Mouse (Mus musculus): ENCODE measurements around the gene Tmem30a. TPM values are rescaled to one million over a fixed set of nuclear protein-coding genes. Genes with fewer than 3 reads are reported as not detected.
A peak's percentile ranks its signal among the peaks of the same experiment; 100 is the strongest.

Gene Tmem30a
- 44.6 and 45.2 TPM in 2 replicates for polyA plus RNA-seq (2012; rRNA removed)

DNA sequence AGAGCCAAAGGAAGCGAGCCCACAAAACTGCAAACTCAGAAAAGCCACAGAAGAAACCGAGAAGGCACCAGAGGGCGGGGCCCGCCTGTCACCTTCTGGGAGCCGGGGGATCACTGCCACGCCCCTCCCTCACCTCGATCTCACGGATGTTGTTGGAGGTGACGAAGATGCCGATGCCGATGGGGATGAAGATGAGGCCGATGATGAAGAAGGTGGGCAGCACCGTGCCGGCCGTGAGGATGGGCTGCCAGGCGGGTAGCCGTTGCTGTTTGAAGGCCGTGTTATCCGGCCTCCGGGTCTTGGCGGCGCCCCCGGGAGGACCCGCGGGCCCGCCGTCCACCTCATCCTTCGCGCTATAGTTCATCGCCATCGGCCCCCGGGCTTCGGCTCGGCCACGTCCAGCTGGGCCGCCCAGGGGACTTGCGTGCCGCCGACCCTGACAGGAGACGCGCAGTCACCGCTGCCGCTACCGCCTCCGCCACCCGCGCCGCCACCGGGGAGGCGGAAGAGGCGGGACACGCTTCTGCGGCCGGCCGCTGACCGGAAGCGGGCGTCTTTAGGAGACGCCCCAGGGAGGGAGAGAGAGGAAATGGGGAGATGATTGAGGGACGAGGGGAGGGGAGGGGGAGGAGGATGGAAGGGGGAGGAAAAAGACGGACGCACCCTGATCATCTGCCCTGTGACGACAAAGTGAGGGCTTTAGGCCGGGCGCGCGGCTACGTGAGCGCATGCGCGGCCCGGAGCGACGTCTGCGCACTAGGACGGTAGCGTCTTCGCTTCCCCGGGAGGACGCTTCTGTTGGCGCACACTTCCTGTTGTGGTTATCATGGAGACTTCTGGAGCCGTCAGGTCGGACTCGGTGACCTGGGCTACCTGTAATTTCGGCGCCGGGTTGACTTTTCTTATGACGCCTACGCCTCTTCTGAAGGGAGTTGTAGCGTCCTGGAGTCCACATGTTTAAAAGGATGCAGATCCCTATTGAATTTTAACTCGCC, at the start of gene Tmem30a:
Gene Tmem30a (minus strand): TSS at position 667 of the 995 bp plus-strand sequence.
- no peaks in the 10 kb centered on the region for H3K36me3 ChIP-seq (ENCODE audit: control insufficient read depth, insufficient read depth, low read length)
- WGBS = under 1% methylated on average over 90 of the region's 91 CpGs
- TF ChIP-seq CTCF (IDR thresholded peaks at IDR 0.05; ENCODE audit: extremely low read depth, insufficient read length, insufficient replicate concordance, low read depth, low read length) (no peak), POLR2A (IDR thresholded peaks at IDR 0.05; ENCODE audit: low read depth, low read length) (peak; percentile 65)
- H3K27me3 ChIP-seq (ENCODE audit: control insufficient read depth, insufficient read depth, low read length) = no peaks in the 10 kb centered on the region
- H3K27ac ChIP-seq (ENCODE audit: insufficient read depth, low read depth, low read length) = peak within 1 kb of the TSS; percentile 83
- peak within 1 kb of the TSS; percentile 100 for H3K4me3 ChIP-seq (ENCODE audit: low read depth, low read length)
- 0 out of 2 replicates have a peak, but pooled peaks cover 2% of the 10 kb centered on the region for H3K4me1 ChIP-seq (ENCODE audit: control insufficient read depth, insufficient read depth, insufficient read length, low read length)

DNA sequence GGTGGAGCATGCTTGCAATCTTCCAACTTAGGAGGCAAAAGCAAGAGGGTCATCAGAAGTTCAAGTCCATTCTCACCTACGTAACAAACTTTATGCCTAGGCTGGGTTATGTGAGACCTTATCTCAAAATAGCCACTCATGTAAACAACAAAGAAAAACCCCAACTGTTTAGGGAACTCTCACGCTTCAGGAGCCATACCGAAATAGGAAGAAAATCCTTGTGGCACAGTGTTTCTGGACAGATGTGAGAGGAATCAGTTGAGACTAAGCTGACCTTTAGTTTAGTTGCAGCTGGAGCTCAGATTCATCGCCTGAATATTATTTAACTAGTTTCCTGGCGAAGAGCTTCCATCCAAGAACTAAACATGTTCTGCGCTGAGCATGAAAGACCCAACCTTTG, 49.3 kb upstream of the Tmem30a start:
- no peaks in the 10 kb centered on the region for H3K36me3 ChIP-seq (ENCODE audit: control insufficient read depth, insufficient read depth, low read length)
- H3K27ac ChIP-seq (ENCODE audit: insufficient read depth, low read depth, low read length) = peak overlapping the region; percentile 58
- 72% methylated on average over 6 of the region's 6 CpGs for WGBS
- H3K4me3 ChIP-seq (ENCODE audit: low read depth, low read length) = no peak overlapping the region
- H3K4me1 ChIP-seq (ENCODE audit: control insufficient read depth, insufficient read depth, insufficient read length, low read length) = no peaks in the 10 kb centered on the region
- TF ChIP-seq POLR2A (IDR thresholded peaks at IDR 0.05; ENCODE audit: low read depth, low read length) (no peak), CTCF (IDR thresholded peaks at IDR 0.05; ENCODE audit: extremely low read depth, insufficient read length, insufficient replicate concordance, low read depth, low read length) (no peak)
- no peaks in the 10 kb centered on the region for H3K27me3 ChIP-seq (ENCODE audit: control insufficient read depth, insufficient read depth, low read length)

DNA sequence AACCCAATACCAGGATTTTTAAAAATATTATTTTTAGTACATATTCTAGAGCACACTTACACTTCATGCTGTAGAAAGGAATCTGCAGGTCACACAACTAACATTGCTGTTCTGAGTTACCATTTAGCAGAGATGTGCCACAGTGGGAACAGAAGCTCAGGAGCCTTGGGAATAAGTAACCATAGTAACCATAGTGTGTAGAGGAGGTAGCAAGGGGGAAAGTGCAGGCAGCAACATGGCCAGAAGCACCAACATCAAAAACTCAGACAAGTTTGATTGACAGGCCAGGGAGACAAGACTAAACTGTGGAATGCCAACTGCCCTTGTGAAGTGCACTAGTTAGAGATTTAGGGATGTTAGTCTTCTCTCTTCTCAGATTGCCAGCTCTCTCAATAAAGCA, 48.7 kb upstream of the Tmem30a start:
- no peaks in the 10 kb centered on the region for H3K27me3 ChIP-seq (ENCODE audit: control insufficient read depth, insufficient read depth, low read length)
- no peak overlapping the region for H3K4me3 ChIP-seq (ENCODE audit: low read depth, low read length)
- H3K27ac ChIP-seq (ENCODE audit: insufficient read depth, low read depth, low read length) = peak overlapping the region; percentile 58

DNA sequence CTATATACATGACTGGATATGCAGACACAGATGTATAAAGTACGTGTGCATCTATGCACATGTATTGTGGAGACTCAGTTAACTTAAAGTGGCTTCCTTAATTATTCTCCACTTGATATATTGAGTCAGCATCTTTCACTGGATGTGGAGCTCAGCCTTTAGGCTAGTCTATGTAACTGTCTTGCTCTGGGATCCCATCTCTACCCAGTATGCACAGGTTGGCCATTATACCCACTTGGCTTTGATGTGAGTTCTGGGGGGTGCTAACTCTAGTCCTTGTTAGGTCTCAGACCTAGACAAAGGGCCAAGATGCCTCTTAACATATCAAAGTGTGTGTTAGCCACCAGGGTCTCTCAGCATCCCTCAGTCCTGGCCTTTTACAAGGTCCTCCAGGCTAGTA, 38.0 kb upstream of the Tmem30a start:
- TF ChIP-seq POLR2A (IDR thresholded peaks at IDR 0.05; ENCODE audit: low read depth, low read length) (no peak), CTCF (IDR thresholded peaks at IDR 0.05; ENCODE audit: extremely low read depth, insufficient read length, insufficient replicate concordance, low read depth, low read length) (no peak)
- H3K4me3 ChIP-seq (ENCODE audit: low read depth, low read length) = no peak overlapping the region
- no peaks in the 10 kb centered on the region for H3K4me1 ChIP-seq (ENCODE audit: control insufficient read depth, insufficient read depth, insufficient read length, low read length)
- H3K27ac ChIP-seq (ENCODE audit: insufficient read depth, low read depth, low read length) = no peak overlapping the region
- no peaks in the 10 kb centered on the region for H3K36me3 ChIP-seq (ENCODE audit: control insufficient read depth, insufficient read depth, low read length)
- WGBS = 86% methylated on average over 1 of the region's 1 CpGs
- no peaks in the 10 kb centered on the region for H3K27me3 ChIP-seq (ENCODE audit: control insufficient read depth, insufficient read depth, low read length)

More for the DNA sequence above, 48.7 kb upstream of the Tmem30a start:
- TF ChIP-seq POLR2A (IDR thresholded peaks at IDR 0.05; ENCODE audit: low read depth, low read length) (no peak), CTCF (IDR thresholded peaks at IDR 0.05; ENCODE audit: extremely low read depth, insufficient read length, insufficient replicate concordance, low read depth, low read length) (no peak)
- no peaks in the 10 kb centered on the region for H3K4me1 ChIP-seq (ENCODE audit: control insufficient read depth, insufficient read depth, insufficient read length, low read length)
- no peaks in the 10 kb centered on the region for H3K36me3 ChIP-seq (ENCODE audit: control insufficient read depth, insufficient read depth, low read length)

DNA sequence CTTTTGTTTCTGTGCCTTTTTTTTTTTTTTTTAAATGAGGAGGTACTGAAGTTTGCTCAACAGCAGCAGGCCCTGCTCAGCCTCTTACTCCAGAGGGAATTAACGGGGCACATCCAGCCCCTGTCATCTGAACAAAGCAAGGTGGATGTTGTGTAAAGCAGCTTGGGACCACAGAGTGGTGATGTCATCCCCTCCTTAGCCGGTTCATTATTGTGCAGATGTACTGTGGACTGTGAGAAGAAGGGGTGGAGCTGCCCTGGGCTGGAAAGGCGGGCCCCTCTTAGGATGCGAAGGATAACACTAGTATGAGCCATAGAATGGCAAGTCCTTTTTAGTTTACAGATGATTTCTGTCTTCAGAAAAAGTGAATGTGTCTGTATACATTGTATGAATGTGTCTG, 37.6 kb upstream of the Tmem30a start:
- 29% methylated on average over 4 of the region's 4 CpGs for WGBS
- no peaks in the 10 kb centered on the region for H3K4me1 ChIP-seq (ENCODE audit: control insufficient read depth, insufficient read depth, insufficient read length, low read length)
- H3K4me3 ChIP-seq (ENCODE audit: low read depth, low read length) = no peak overlapping the region
- H3K27me3 ChIP-seq (ENCODE audit: control insufficient read depth, insufficient read depth, low read length) = no peaks in the 10 kb centered on the region
- H3K27ac ChIP-seq (ENCODE audit: insufficient read depth, low read depth, low read length) = no peak overlapping the region
- no peaks in the 10 kb centered on the region for H3K36me3 ChIP-seq (ENCODE audit: control insufficient read depth, insufficient read depth, low read length)
- TF ChIP-seq POLR2A (IDR thresholded peaks at IDR 0.05; ENCODE audit: low read depth, low read length) = no peak

DNA sequence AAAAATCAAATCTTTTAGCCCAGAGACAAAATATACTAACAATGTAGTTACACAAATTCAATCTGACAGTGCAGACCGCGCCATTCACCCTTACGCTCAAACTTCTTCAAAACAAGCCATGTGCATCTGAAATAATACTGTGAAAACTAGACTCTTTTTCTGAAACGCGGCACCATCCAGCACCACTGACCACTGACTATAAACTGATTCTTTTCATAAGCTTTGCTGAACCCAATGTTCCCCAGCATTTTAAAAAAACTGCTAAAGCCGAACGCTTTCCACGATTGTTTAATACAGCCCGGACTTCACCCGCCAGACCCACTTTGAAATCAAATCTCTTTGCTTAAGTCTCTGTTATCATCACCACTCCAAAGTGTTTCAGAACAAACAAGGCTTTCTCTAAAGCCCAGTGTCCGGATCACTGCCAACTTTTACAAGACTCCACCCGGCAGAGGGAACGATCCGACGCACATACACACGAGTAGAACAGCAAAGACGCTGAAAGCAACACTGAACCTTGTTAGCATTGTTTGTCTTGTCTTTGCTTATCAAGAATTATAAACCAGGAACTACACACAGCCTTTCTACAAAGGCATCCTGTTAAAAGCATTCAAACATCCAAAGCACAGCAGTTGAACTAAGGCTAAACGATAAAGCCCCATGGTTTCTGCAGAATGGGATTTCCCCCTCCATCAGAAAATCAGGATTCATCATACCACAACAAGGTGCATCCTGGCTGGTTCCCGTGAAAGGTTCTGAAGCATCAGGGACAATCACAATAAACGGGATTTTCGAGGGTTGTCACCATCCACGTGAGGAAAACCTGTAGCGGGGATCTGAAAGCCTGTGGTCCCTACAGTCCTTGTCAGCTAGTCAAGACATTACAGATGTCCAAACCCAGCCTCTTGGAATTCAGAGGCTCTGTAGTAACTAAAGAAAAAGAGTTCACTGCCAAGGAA, 36.8 kb upstream of the Tmem30a start:
- no peak overlapping the region for H3K4me3 ChIP-seq (ENCODE audit: low read depth, low read length)

More for the DNA sequence above, 36.8 kb upstream of the Tmem30a start:
- Histone ChIP-seq H3K27ac (ENCODE audit: insufficient read depth, low read depth, low read length) (no peak overlapping the region), H3K4me1 (ENCODE audit: control insufficient read depth, insufficient read depth, insufficient read length, low read length) (no peaks in the 10 kb centered on the region), H3K27me3 (ENCODE audit: control insufficient read depth, insufficient read depth, low read length) (no peaks in the 10 kb centered on the region), H3K36me3 (ENCODE audit: control insufficient read depth, insufficient read depth, low read length) (no peaks in the 10 kb centered on the region)
- WGBS = 40% methylated on average over 23 of the region's 23 CpGs
- TF ChIP-seq POLR2A (IDR thresholded peaks at IDR 0.05; ENCODE audit: low read depth, low read length) (no peak), CTCF (IDR thresholded peaks at IDR 0.05; ENCODE audit: extremely low read depth, insufficient read length, insufficient replicate concordance, low read depth, low read length) (no peak)
